In the genomic region with DNA sequence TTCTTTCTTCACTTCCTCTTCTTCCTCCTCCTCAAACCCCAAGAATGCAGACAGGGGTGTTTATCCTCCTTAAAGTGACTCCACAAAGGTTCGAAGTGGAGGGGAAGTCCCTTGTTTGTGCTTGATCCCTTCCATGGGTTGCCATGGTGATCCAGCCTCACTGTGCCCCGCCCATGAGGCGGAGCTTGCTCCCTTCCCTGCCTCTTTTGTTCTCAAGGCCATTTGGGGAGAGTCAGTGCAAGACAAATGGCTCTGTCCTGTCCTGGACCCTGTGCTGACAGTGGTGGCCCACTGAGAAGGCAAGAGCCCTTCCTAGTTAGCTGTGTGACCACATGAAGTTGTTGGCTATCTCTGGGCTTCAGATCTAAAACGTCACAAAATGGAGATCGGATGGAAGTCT, we compare ENCODE assay signal across 8 mouse cellular contexts. TPM values are rescaled to one million over a fixed set of nuclear protein-coding genes. Genes with fewer than 3 reads are reported as not detected.
DNase-seq lines count a peak whose midpoint lies in the region; ATAC-seq and TF ChIP-seq lines count a peak whose summit lies in the region.

No protein-coding gene starts in this region.

- H3K27me3 ChIP-seq in embryonic facial prominence, embryonic 14.5 days (replicated peaks; ENCODE audit: control insufficient read depth, insufficient read depth, low read length): no peaks in the 10 kb centered on the region
- H3K27me3 ChIP-seq in limb, embryonic 14.5 days (ENCODE audit: control insufficient read depth, insufficient read depth, low read length): no peaks in the 10 kb centered on the region
- no peaks in the 10 kb centered on the region for H3K27me3 ChIP-seq in midbrain, embryonic 16.5 days (ENCODE audit: control insufficient read depth, insufficient read depth, low read depth, low read length)

- H3K4me3 ChIP-seq in embryonic facial prominence, embryonic 14.5 days (ENCODE audit: low read depth, low read length): no peak overlapping the region
- no peak overlapping the region for H3K4me3 ChIP-seq in limb, embryonic 14.5 days (replicated peaks; ENCODE audit: low read length)
- peak overlapping the region; percentile 16 for H3K4me3 ChIP-seq in midbrain, embryonic 16.5 days (ENCODE audit: low read depth, low read length)

- peak; percentile 88 for DNase-seq in 416B (ENCODE audit: low read depth)
- peak; percentile 34 for DNase-seq in Muller cell, postnatal 12 days (ENCODE audit: inconsistent ontology term)
- peak; percentile 78 for DNase-seq in embryonic facial prominence, embryonic 14.5 days (ENCODE audit: low spot score)
- no peak for DNase-seq in limb, embryonic 14.5 days (ENCODE audit: low spot score)
- peak; percentile 69 for DNase-seq in thymus, postnatal 0 days (ENCODE audit: low spot score)
- DNase-seq in urinary bladder, postnatal 10 days (ENCODE audit: low spot score): no peak

- no peak for TF ChIP-seq POLR2A in limb, embryonic 14.5 days (IDR thresholded peaks at IDR 0.05; ENCODE audit: borderline replicate concordance, extremely low read depth, insufficient read depth, insufficient read length)

- H3K4me2 ChIP-seq in embryonic facial prominence, embryonic 14.5 days (ENCODE audit: low read depth, low read length): no peak overlapping the region
- no peak overlapping the region for H3K4me2 ChIP-seq in limb, embryonic 14.5 days (replicated peaks; ENCODE audit: low read depth, low read length, severe bottlenecking)
- H3K4me2 ChIP-seq in midbrain, embryonic 16.5 days (ENCODE audit: low read length): peak overlapping the region; percentile 73

- 20% methylated on average over 5 of the region's 5 CpGs for WGBS in embryonic facial prominence, embryonic 14.5 days
- 27% methylated on average over 5 of the region's 5 CpGs for WGBS in limb, embryonic 14.5 days
- 7% methylated on average over 5 of the region's 5 CpGs for WGBS in midbrain, embryonic 16.5 days

- 0 out of 2 replicates have a peak overlapping the region, but pooled peaks have one; percentile 5 for H3K27ac ChIP-seq in embryonic facial prominence, embryonic 14.5 days (replicated peaks; ENCODE audit: low read depth, low read length)
- H3K27ac ChIP-seq in limb, embryonic 14.5 days (replicated peaks; ENCODE audit: low read depth, low read length): no peak overlapping the region
- peak overlapping the region; percentile 95 for H3K27ac ChIP-seq in midbrain, embryonic 16.5 days (ENCODE audit: low read length)

- H3K36me3 ChIP-seq in embryonic facial prominence, embryonic 14.5 days (ENCODE audit: control insufficient read depth, insufficient read depth, low read length): no peaks in the 10 kb centered on the region
- no peaks in the 10 kb centered on the region for H3K36me3 ChIP-seq in limb, embryonic 14.5 days (ENCODE audit: control insufficient read depth, insufficient read depth, low read length)
- peaks cover 17% of the 10 kb centered on the region for H3K36me3 ChIP-seq in midbrain, embryonic 16.5 days (ENCODE audit: control insufficient read depth, insufficient read depth, low read length)

- peak; percentile 68 for ATAC-seq in embryonic facial prominence, embryonic 14.5 days (ENCODE audit: low read depth)
- peak; percentile 43 to 61; a peak in 3 of 4 replicates for ATAC-seq in hematopoietic stem cell, adult 5-6 weeks (replicated peaks in 1 of 2; ENCODE audit: insufficient read depth in 1 of 2, low FRiP score in 2 of 2, low TSS enrichment in 1 of 2, low read depth in 1 of 2, poor library complexity in 2 of 2, severe bottlenecking in 2 of 2)
- peak; percentile 27; the same call in 1 of the 2 replicates for ATAC-seq in limb, embryonic 14.5 days (ENCODE audit: low FRiP score, low read depth)
- ATAC-seq in midbrain, embryonic 16.5 days: peak; percentile 18; the same call in 1 of the 2 replicates

- no peak overlapping the region for H3K9ac ChIP-seq in embryonic facial prominence, embryonic 14.5 days (ENCODE audit: low read depth, low read length)
- H3K9ac ChIP-seq in limb, embryonic 14.5 days (ENCODE audit: low read depth, low read length, severe bottlenecking): no peak overlapping the region
- peak overlapping the region; percentile 35; the same call in 1 of the 2 replicates for H3K9ac ChIP-seq in midbrain, embryonic 16.5 days (ENCODE audit: low read depth, low read length)

- no peaks in the 10 kb centered on the region for H3K9me3 ChIP-seq in embryonic facial prominence, embryonic 14.5 days (ENCODE audit: control insufficient read depth, low read length)
- no peaks in the 10 kb centered on the region for H3K9me3 ChIP-seq in limb, embryonic 14.5 days (ENCODE audit: control insufficient read depth, low read length)
- no peaks in the 10 kb centered on the region for H3K9me3 ChIP-seq in midbrain, embryonic 16.5 days (replicated peaks; ENCODE audit: control insufficient read depth, low read length, poor library complexity, severe bottlenecking)

- H3K4me1 ChIP-seq in embryonic facial prominence, embryonic 14.5 days (ENCODE audit: control insufficient read depth, insufficient read depth, low read length): peaks cover 3% of the 10 kb centered on the region; the same call in 1 of the 2 replicates
- peaks cover 4% of the 10 kb centered on the region; the same call in 1 of the 2 replicates for H3K4me1 ChIP-seq in limb, embryonic 14.5 days (ENCODE audit: control insufficient read depth, insufficient read depth, low read length)
- H3K4me1 ChIP-seq in midbrain, embryonic 16.5 days (ENCODE audit: control insufficient read depth, insufficient read depth, low read length): peaks cover 49% of the 10 kb centered on the region

RNA-seq across cellular contexts. Expression of gene Adgrg3, which starts 16.8 kb away (rescaled TPM):
- polyA plus RNA-seq in embryonic facial prominence, embryonic 14.5 days (2014; fragmentation: Nextera tagmentation; extraction: Ambion mirVana): 3.3 and 3.6 TPM in 2 replicates
- 114 and 161 TPM in 2 replicates for total RNA-seq in hematopoietic stem cell, adult 5-6 weeks (2017)
- 6.7 and 8.0 TPM in 2 replicates for polyA plus RNA-seq in limb, embryonic 14.5 days (2012; rRNA removed)
- 3.3 and 4.3 TPM in 2 replicates for polyA plus RNA-seq in limb, embryonic 14.5 days (2014; fragmentation: Nextera tagmentation; extraction: Ambion mirVana)
- 0.56 and 0.64 TPM in 2 replicates for polyA plus RNA-seq in midbrain, embryonic 16.5 days (2015; fragmentation: Nextera tagmentation; extraction: Ambion mirVana)
- polyA plus RNA-seq in thymus, postnatal 0 days (2015; fragmentation: Nextera tagmentation; extraction: Ambion mirVana): 8.5 and 9.7 TPM in 2 replicates

RNA-seq across cellular contexts. Expression of gene Adgrg1, which starts 26.1 kb away (rescaled TPM):
- polyA plus RNA-seq in embryonic facial prominence, embryonic 14.5 days (2014; fragmentation: Nextera tagmentation; extraction: Ambion mirVana): 16.3 and 18.8 TPM in 2 replicates
- total RNA-seq in hematopoietic stem cell, adult 5-6 weeks (2017): 565 and 601 TPM in 2 replicates
- polyA plus RNA-seq in limb, embryonic 14.5 days (2012; rRNA removed): 25.6 and 35.2 TPM in 2 replicates
- polyA plus RNA-seq in limb, embryonic 14.5 days (2014; fragmentation: Nextera tagmentation; extraction: Ambion mirVana): 17.6 and 20.4 TPM in 2 replicates
- 147 and 153 TPM in 2 replicates for polyA plus RNA-seq in midbrain, embryonic 16.5 days (2015; fragmentation: Nextera tagmentation; extraction: Ambion mirVana)
- 37.8 and 43.2 TPM in 2 replicates for polyA plus RNA-seq in thymus, postnatal 0 days (2015; fragmentation: Nextera tagmentation; extraction: Ambion mirVana)

RNA-seq across cellular contexts. Expression of gene Drc7, which starts 54.2 kb away (rescaled TPM):
- 0.47 and 0.60 TPM in 2 replicates for polyA plus RNA-seq in embryonic facial prominence, embryonic 14.5 days (2014; fragmentation: Nextera tagmentation; extraction: Ambion mirVana)
- total RNA-seq in hematopoietic stem cell, adult 5-6 weeks (2017): 5.6 and 10.2 TPM in 2 replicates
- 0.10 and 0.12 TPM in 2 replicates for polyA plus RNA-seq in limb, embryonic 14.5 days (2012; rRNA removed)
- polyA plus RNA-seq in limb, embryonic 14.5 days (2014; fragmentation: Nextera tagmentation; extraction: Ambion mirVana): 0.26 TPM in 1 of 2 replicates, not detected in the other
- 2.4 and 2.5 TPM in 2 replicates for polyA plus RNA-seq in midbrain, embryonic 16.5 days (2015; fragmentation: Nextera tagmentation; extraction: Ambion mirVana)
- 1.3 TPM in 2 replicates for polyA plus RNA-seq in thymus, postnatal 0 days (2015; fragmentation: Nextera tagmentation; extraction: Ambion mirVana)

Comparison
In these comparisons a context has a peak if more than half of its experiments do, and no peak if none do; other contexts are left out.
1. DNase-seq: peak in 416B (single experiment), Muller cell, postnatal 12 days (single experiment), embryonic facial prominence, embryonic 14.5 days (single experiment) and thymus, postnatal 0 days (single experiment); none in limb, embryonic 14.5 days (single experiment) and urinary bladder, postnatal 10 days (single experiment).
2. ATAC-seq: peak in every context shown above with its lines; median percentile 68 in embryonic facial prominence, embryonic 14.5 days; 52 in hematopoietic stem cell, adult 5-6 weeks; 27 in limb, embryonic 14.5 days; 18 in midbrain, embryonic 16.5 days.